In the genomic region with DNA sequence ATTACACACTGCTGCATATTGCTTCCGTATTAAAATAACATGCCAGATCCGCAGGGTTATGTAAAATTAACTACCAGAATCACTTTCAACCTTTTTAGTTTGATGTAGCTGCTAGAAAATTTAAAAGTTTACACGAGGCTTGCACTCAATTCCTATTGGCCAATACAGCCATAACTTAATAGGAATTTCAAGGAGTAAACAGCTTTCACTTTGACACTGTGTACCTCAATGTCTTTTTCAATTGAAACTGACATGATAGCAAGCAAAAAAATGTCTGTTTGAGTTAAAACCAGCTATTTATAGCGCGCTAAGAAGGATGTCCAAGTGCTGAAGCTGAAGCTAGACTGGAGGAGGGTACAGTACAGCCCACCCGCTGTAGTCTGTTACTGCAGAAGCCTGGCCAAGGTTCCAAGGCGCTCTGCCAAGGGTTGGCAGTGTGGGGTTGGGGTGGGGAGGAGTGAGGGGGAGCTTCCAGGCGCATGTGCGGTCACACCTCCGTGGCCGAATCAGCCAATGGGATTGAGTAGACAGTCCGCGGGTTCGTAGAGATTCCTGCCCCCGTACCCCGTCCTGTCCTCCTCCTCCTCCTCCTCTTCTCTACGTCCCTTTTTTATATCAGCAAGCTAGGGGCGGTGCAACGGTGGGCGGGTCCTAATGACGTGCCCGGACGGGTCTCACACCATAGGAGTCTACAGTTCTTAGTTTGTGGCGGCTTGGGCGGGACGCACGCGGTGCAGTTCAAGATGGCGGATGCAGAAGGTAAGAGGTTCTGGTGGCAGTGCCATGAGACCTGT, we compare ENCODE assay signal across 8 mouse cellular contexts. TPM values are rescaled to one million over a fixed set of nuclear protein-coding genes. Genes with fewer than 3 reads are reported as not detected.
DNase-seq lines count a peak whose midpoint lies in the region; ATAC-seq and TF ChIP-seq lines count a peak whose summit lies in the region.

Gene Dkc1 (plus strand): TSS at position 486 of the 794 bp plus-strand sequence.

- peaks cover 18% of the 10 kb centered on the region for H3K36me3 ChIP-seq in megakaryocyte, embryonic 14.5 days (replicated peaks; ENCODE audit: low read length)

- peak; percentile 99 for ATAC-seq in activated CD4-positive, CD25-positive, alpha-beta regulatory T cell, adult 4 months

- peak within 1 kb of the TSS; percentile 58; the same call in 1 of the 2 replicates for H3K27ac ChIP-seq in cortical plate, adult 2 months (ENCODE audit: insufficient read depth, low read length)

- no peaks in the 10 kb centered on the region for H3K9me3 ChIP-seq in megakaryocyte, embryonic 14.5 days

- no peaks in the 10 kb centered on the region for H3K4me1 ChIP-seq in cortical plate, adult 2 months (ENCODE audit: control insufficient read depth, insufficient read depth, low read length)
- H3K4me1 ChIP-seq in megakaryocyte, embryonic 14.5 days: no peaks in the 10 kb centered on the region

- no peak for TF ChIP-seq CTCF in cortical plate, adult 2 months (IDR thresholded peaks at IDR 0.05; ENCODE audit: extremely low read depth, insufficient read depth, low read length)

- H3K27me3 ChIP-seq in megakaryocyte, embryonic 14.5 days (replicated peaks): peaks cover 10% of the 10 kb centered on the region

- TF ChIP-seq POLR2A in cortical plate, adult 2 months (IDR thresholded peaks at IDR 0.05; ENCODE audit: extremely low read depth, insufficient read depth, low read length): peak; percentile 27; the same call in 1 of the 2 replicates

- peak within 1 kb of the TSS; percentile 65 for H3K4me3 ChIP-seq in cortical plate, adult 2 months (ENCODE audit: insufficient read depth, low read length)
- peak within 1 kb of the TSS; percentile 97 for H3K4me3 ChIP-seq in megakaryocyte, embryonic 14.5 days (replicated peaks)

- DNase-seq in gastrocnemius, adult 8-10 months (ENCODE audit: low spot score in 2 of 2): peak; percentile 88 to 89
- peak; percentile 37 for DNase-seq in hindlimb bud, embryonic 11.5 days (ENCODE audit: extremely low spot score, low read depth, low spot score)
- peak; percentile 67 to 92 for DNase-seq in left cerebral cortex, adult 8-10 months (ENCODE audit: low spot score in 2 of 2)
- peak; percentile 95 to 96 for DNase-seq in right cerebral cortex, postnatal 10 days (ENCODE audit: low spot score in 2 of 2)
- DNase-seq in urinary bladder, postnatal 25 days (ENCODE audit: low spot score): peak; percentile 75

RNA-seq across cellular contexts. Expression of gene Dkc1, which starts in this region (rescaled TPM):
- 100 to 1,000 TPM; 118 to 126 TPM for polyA plus RNA-seq in activated CD4-positive, CD25-positive, alpha-beta regulatory T cell, adult 4 months (2017; shearing (Covaris generic))
- polyA plus RNA-seq in cortical plate, adult 2 months (2012; rRNA removed): 32.5 and 35.4 TPM in 2 replicates
- 10 to 100 TPM; 21.7 to 39.8 (median 26.1) TPM for total RNA-seq in gastrocnemius, adult 8-10 months (2022)
- total RNA-seq in left cerebral cortex, adult 8-10 months (2022): 10 to 100 TPM; 31.7 to 54.2 (median 38.0) TPM
- polyA plus RNA-seq in megakaryocyte, embryonic 14.5 days (2012; ENCODE audit: insufficient read depth, low replicate concordance): 1.8 and 9.2 TPM in 2 replicates

Comparison
In these comparisons a context has a peak if more than half of its experiments do, and no peak if none do; other contexts are left out.
1. Peak in every context shown above with its lines: DNase-seq, ATAC-seq, H3K4me3 ChIP-seq and H3K27ac ChIP-seq.
2. DNase-seq: peak in every context shown above with its lines; median percentile 96 in right cerebral cortex, postnatal 10 days; 88 in gastrocnemius, adult 8-10 months; 80 in left cerebral cortex, adult 8-10 months; 75 in urinary bladder, postnatal 25 days; 37 in hindlimb bud, embryonic 11.5 days.